Mouse (Mus musculus): ENCODE results near the gene Pex6.

DNA sequence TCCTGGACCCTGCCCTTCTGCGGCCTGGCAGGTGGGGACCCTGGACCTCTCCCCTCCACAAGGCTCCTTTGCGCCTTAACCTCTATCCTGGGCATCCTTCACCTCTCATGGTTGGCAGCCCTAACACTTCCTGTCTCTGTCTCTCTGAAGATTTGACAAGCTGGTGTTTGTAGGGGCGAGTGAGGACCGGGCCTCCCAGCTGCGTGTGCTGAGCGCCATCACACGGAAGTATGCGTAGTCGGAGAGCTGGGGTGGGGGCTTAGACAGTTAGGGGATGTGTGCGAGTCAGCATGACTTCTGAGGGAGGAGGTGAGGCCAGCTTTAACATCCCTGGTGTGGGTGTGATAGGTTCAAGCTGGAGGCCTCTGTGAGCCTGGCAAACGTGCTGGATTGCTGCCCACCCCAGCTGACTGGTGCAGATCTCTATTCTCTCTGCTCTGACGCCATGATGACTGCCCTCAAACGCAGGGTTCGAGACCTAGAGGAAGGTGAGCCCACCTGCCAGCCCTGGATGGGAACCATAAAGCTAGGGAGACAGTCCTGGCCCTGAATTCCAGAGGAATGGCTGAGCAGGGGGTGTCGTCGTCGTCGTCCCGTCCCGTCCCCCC lies 13.3 kb downstream of the Pex6 start:
- TF ChIP-seq EP300 (IDR thresholded peaks at IDR 0.05; ENCODE audit: low read depth in 1 of 2, low read length in 2 of 2) = no peak
- no peak for TF ChIP-seq ELF1 (IDR thresholded peaks at IDR 0.05; ENCODE audit: low read depth, low read length)
- TF ChIP-seq POLR2AphosphoS5 (IDR thresholded peaks at IDR 0.05; ENCODE audit: borderline replicate concordance, low read depth, low read length) = no peak
- TF ChIP-seq POLR2A (IDR thresholded peaks at IDR 0.05; ENCODE audit: control insufficient read depth in 1 of 2, insufficient read depth in 1 of 2, low read depth in 1 of 2, low read length in 2 of 2, poor library complexity in 1 of 2) = no peak
- no peak for TF ChIP-seq E2F4 (IDR thresholded peaks at IDR 0.05; ENCODE audit: borderline replicate concordance, low read depth, low read length)
- TF ChIP-seq CTCF (IDR thresholded peaks at IDR 0.05 in 2 of 3, conservative IDR thresholded peaks at IDR 0.05 in 1 of 3; ENCODE audit: control insufficient read depth in 1 of 3, insufficient read depth in 1 of 3, low read depth in 2 of 3, low read length in 3 of 3, poor library complexity in 1 of 3, severe bottlenecking in 1 of 3) = no peak
- no peak for TF ChIP-seq GATA1 (IDR thresholded peaks at IDR 0.05; ENCODE audit: low read depth, low read length)
- TF ChIP-seq MXI1 (IDR thresholded peaks at IDR 0.05; ENCODE audit: low read depth, low read length) = no peak
- no peak for TF ChIP-seq RCOR1 (IDR thresholded peaks at IDR 0.05; ENCODE audit: low read depth, low read length)
